Mouse (Mus musculus) c-Kit-negative CD71-positive TER-119-positive erythroid progenitor cells, embryonic 14.5 days (primary cell): ENCODE data around the gene Tmem213.

Source experiments
- DNase-seq: peaks from one replicate; pipeline ENCODE4 v3.0.0-alpha.2; 2013; ENCODE audit warnings: low read depth, low spot score

The Tmem213 gene

DNA sequence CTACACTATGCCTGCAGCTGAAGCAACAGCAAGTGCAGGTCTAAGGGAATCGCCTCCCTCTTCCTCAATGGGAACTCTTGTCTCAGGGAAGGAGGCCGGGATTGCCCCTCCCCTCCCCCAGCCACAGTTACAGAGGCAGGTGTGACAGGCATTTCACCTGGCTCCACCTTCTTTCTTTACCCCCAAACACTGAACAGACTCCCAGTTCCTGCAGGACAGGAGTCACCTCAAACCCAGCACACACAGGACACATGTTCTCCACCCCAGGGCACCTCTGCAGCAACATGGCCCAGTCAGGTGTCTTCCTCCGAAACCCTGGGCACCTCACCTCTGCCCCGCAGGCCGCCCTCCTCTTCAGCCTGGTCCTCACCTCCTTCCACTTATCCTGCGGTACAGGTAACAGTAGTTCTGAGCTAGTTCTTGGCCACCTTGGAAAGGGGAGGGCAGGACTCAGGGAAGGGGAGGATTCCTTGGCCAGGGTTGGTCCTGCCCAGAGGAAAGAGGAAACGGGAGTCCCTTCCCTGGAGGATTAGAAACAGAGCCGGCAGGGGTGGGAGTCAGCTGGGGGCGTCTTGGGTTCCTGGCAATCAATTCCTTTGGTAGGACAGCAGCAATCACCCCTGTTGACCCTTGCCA is at the start of gene Tmem213:
TSS of gene Tmem213 (plus strand) at position 96 of the 636 bp plus-strand sequence.
- DNase-seq: no peak

DNA sequence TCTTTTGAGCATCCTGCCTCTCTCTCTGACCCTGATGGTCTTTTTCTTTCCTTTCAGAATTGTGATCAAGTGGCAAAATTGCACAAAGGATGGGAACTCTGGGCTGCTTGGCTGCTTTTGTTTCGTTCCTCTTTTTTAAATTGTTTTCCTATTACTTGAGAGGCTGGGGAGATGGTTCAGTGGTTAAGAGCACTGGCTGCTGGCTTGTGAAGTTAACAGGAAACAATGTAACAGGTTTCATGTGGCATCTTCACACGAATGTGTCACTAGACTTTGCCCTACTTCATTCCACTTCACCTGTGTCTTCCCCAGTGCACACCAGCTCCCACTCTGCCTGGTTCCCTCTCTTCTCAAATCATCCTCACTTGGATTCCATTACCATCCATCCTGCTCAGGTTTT is 44.4 kb upstream of the Tmem213 start:
- no peak for DNase-seq

DNA sequence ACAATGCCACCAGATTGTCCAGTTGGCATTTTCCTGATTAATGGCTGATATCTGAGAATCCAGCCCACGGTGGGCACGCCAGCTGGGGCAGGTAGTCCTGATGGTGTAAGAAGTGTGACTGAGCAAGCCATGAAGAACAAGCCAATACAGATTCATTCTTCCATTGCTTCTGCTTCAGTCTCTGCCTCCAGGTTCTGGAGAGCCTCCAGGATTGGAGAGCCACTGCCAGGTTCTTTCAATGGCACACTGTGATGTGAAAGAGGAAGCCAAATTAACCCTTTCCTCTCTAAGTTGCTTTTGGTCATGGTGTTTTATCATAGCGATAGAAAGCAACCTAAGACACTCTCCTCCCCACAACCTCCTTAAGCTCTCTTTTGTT is 43.9 kb upstream of the Tmem213 start:
- DNase-seq: no peak

DNA sequence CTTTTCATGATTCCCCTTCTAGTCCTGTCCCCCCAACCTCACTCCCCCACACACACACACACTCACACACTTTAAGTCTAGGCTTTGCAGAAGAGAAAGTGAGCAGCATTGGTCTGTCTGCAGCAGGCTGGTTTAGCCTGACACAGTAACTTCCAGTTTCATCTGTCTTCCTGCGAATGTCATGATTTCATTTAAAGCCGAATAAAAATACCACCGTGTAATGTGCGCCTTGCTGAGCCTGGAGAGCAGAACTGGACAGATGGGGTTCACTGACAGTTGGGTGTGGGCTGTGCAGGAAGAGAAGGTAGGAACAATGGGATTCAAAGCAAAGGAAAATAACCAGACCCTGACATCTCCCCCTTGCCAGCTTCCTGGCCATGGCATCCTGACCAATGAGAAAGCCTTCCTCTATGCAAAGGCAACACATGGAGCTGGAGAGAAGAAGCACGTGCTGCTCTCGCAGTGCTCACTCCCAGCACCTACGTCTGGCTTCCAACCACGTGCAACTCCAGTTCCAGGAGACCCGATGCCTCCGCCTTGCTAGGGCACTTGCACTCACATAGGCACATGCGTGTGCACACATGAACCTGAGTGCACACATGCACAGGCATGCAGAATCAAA is 43.4 kb upstream of the Tmem213 start:
- no peak for DNase-seq

GRCm38 (mm10) chr6:38066215-38066614 is 42.8 kb upstream of the Tmem213 start:
- no peak for DNase-seq

DNA sequence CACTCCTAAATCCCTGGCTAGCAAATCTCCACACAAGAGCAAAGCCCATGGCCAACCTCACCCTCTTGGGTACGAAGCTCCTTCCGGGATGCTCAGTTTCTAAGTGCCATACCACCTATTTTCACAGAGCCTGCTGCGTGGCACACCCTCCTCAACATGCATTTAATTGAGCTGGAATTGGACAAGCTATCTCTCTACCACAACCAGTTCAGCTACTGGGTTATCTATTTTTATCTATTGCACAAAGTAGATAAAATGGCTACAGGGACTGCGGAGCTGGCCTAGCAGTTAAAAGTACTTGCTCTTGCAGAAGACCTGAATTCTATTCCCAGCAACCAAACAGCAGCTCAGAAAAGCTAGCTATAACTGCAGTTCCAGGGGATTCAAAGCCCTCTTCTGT is 37.8 kb upstream of the Tmem213 start:
- no peak for DNase-seq

- DNase-seq: no peak
These were observed 36.8 kb upstream of the Tmem213 start for GRCm38 (mm10) chr6:38072137-38072796.

DNA sequence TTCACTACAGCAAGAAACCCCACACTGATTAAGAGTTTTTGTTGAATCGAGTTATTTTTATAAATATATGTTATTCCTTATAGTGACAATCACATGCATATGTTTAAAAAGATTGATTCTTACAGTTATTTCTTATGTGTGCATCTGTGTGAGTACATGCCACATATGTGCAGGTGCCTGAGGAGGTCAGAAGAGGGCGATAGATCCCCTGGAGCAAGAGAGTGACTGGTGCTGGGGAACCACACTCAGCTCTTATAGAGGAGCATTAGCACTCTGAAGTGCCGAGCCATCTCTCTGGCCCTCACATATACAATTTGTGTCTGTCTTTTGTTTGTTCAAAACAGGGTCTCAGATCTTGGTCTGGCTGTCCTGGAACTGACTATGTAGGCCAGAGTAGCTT is 35.5 kb upstream of the Tmem213 start:
- DNase-seq: no peak

DNA sequence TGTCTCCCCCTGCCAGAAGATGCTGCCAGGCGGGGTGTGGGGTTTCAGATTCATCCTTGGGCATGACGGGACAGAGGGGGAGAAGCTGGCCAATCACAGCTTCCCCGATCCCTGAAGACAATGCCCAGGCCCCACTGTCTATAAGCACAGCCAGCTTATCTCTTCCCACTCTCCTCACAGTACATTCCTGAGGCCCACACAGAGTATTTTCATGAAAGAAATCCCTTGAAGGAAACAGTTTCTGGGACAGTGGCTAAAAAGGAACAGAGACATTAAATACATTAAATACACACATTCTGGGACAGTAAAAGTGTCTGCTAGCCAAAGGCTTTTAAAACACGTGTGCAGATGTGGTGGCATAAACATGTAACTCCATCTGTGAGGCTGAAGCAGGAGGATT is 28.7 kb upstream of the Tmem213 start:
- no peak for DNase-seq

DNA sequence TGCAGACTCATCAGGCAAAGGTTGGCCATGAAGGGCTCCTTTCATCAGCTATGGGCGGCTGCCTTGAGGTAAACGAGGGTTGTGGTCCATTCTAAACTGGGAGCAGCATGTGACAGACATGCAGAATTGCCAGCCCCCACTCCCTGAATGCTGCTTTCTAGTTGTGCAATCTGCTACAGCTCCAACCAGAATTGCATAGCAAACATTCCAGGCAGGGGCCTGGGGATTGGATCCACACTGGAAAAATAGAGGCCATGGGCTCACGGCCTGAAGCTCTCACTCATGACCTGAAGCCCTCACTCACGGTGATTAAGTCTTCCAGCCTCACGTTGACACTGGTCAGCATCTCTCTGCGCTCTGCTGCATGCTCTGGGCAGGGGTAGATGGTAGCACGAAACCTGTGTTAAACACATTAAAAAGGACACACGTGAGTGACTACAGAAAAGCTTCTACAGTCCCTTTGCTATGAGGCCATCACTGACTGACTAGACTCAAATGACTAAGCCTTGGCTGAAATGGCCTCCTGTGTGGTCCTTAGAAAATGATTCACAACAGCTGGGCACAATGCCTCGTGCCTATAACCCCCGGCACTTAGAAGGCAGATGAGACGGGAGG is 27.2 kb upstream of the Tmem213 start:
- no peak for DNase-seq

DNA sequence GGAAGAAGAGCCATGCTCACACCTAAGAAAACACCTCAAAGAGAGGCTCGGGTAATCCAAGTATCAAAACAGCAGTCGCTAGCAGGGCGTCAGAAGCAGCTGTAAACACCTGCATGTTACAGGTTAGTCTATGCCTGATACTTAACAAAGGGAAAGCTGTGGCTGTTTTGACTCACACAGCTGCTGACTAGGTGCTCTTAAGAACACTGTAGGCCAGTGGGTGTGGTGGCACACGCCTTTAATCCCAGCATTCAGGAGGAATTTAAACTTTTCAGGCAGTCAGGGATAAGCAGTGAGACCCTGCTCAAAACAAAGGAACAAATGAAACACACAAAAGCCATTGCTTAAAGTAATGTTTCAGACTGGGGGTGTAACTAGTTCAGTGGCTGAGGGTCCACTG is 25.9 kb upstream of the Tmem213 start:
- DNase-seq: no peak

GRCm38 (mm10) chr6:38087242-38088026 is 21.6 kb upstream of the Tmem213 start:
- no peak for DNase-seq

DNA sequence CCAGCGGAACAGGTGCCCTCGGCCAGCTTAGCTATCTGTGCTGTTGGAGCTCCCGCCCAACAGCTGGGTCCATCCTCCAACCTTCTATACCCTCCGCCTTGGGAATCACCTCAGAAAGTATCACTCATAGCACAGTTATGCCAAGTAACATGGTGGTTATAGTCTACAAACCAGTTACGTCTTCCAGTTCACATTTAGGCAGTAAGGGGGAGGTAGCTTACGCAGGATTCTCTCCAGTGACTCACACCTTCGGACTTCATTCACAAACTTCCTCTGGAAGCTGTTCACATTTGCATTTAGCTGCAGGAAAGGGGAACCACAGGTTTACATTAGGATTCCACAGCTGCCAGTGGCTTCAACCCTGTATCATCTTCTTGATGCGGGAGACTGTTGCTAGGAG is 16.5 kb upstream of the Tmem213 start:
- no peak for DNase-seq

DNA sequence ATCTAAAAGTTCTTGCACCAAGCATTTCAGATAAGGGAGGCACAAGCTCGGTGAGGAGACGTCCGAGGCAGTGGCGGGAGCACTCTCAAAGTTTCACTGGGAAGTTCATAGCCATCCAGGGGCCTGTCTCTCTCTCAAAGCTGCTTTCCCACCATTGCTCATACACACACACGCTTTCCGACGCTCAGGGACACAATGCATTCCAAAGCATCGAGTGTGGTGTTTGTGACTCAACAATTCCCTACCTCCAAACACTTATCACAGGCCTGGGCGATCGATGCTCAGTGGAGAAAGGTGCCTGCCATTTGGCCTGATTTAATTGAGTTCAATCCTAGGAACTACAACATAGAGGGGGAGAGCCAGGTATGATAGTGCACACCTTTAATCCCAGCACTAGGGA is 14.4 kb upstream of the Tmem213 start:
- DNase-seq: no peak

- no peak for DNase-seq
These were observed 12.1 kb upstream of the Tmem213 start for GRCm38 (mm10) chr6:38096961-38097370.

DNA sequence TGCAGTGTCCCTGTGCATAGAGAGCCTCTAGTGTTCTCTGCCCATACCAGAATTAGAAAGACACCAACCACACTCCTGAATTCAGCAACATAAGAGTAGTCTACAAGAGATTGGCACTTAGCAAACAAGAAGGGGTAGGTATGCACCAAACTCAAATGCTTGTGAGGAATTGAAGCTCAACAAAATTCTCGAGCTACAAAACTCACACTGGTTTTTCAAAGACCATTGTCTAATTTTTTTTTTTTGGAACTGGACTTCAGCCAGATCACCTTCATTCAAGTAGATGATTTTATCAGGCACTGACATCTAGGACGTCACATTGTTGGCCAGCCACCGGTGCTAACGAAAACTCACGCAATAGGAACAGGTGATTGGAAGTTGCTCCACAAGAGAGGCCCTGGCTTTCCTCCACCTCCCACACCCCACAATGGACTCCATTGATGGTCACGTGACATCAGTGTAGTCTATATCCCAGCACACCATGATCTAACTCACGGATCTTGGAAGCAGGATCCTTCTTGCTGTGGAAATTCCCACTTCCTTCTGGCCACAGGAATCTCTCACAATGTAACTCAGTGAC is 6.7 kb upstream of the Tmem213 start:
- DNase-seq: no peak

DNA sequence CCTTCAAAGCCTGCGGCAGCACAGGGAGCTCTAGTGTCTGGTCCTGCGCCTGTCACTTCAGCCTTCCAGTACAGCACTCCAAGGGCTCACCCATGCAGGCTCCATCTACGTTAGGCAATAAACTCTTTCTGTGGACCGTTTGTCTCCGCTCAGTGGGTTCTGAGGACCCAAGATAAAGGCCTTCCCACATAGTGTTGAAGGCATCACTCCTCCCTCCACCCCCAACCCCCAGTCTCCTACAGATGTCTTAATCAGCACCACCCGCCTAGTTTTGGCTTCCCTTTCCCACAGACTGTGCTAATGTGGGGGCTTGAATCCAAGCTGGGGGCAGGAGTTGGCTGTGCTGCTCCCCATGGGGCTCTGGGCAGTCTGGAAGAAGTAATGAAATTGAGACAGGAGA is 5.3 kb upstream of the Tmem213 start:
- DNase-seq: no peak

- DNase-seq: no peak
These were observed 3.1 kb upstream of the Tmem213 start for GRCm38 (mm10) chr6:38105924-38106323.

GRCm38 (mm10) chr6:38108449-38108848 is 606 bp upstream of the Tmem213 start:
- DNase-seq: no peak

GRCm38 (mm10) chr6:38109871-38110270 is 816 bp downstream of the Tmem213 start:
- DNase-seq: no peak

- DNase-seq: no peak
These were observed 1.8 kb downstream of the Tmem213 start for GRCm38 (mm10) chr6:38110859-38111258.
